Mouse (Mus musculus) spleen, postnatal 10 days (tissue): ENCODE data around the gene Gm20708.
"Not testable (repeated sequence)": the region's sequence is repeated elsewhere in the genome, so short reads cannot be mapped to it uniquely, and the experiment has no call there.

Source experiments
- DNase-seq, 2 experiments: peaks; one replicate each; pipeline ENCODE4 v3.0.0; 2021 to 2022; ENCODE audit warnings: low spot score in 2 of 2

Gm20708 gene

DNA sequence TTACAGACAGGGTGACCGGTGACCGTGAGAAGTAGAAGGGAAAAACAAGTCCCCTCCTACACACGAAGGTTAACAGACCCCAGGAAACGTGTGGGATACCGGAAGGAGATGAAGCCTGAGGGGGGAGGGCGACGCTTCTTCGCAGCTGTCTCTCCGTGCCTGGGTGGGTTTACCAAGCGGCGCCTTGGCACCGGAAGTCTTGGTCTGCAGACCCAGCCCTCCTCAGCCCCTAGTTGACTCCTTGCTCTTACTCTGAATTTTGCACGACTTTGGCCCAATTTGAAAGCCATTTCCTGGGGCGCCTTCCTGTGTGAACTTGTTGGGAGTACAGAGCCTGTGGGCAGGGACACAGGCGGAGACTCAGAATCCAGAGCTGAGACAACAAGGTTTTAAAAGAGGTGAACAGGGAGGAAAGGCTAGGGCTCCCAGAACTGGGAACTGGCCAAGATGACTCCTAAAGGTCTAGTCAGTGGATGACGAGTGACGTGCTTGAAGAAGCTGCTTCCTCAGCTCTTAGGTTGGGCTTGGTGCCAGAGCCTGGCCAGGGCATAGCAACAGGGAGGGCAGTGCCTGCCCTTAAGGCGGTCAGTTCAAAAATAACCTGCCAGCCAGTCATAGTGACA, 28.2 kb upstream of the Gm20708 start:
- peak; percentile 79 to 86 for DNase-seq

DNA sequence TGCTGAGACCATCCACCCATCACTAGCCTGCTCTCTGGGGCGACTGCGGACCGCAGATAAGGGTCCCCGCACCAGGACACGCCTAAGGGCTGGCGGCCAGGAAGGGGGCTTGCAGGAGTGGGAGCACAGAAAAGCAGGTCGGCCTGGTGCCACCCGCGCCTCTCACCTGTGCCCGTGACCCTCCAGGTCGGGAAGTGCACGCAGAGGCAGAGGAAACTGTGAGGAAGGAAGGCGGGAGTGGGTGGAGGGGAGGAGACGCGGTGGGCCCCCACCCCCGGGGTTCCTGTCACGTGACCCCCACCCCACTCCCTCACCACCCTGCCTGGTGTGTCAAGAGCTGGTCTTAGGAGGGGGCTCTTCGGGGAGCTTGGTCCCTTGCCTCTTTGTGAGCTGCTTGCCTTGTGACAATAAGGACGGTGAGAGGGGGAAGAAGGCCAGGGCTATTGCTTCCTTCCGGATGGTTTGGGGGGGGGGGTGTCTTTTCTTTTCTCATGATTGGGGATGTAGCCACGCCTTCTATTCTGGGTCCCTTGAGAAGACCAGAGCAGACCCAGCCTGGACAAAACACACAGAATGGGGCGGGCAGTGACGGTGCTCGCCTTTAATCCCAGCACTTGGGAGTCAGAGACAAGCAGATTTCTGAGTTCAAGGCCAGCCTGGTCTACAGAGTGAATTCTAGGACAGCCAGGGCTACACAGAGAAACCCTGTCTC, 27.3 kb upstream of the Gm20708 start, which contains the start of the genes Tmc8 and Tmc6:
Gene Tmc8 (plus strand): TSS at position 84 of the 712 bp plus-strand sequence.
Gene Tmc6 (minus strand): TSS at position 206 of the 712 bp plus-strand sequence.
- peak; percentile 83 to 86 for DNase-seq

DNA sequence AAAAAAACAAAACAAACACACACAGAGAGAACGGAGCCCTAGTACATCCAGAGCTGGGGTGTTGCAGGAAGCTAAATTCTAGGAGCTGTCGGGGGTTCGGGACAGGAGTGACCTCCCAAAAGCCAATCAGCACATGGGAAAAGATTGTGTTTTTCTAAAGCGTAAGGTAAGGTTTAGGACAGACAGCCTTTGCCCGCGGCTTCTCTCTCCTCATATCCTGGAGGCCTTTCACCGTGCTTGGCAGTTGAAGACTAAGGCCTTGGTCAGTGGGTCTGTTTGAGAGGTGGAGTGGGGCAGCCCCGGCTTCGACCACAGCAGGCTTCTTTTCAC, 26.8 kb upstream of the Gm20708 start:
- DNase-seq = no peak

DNA sequence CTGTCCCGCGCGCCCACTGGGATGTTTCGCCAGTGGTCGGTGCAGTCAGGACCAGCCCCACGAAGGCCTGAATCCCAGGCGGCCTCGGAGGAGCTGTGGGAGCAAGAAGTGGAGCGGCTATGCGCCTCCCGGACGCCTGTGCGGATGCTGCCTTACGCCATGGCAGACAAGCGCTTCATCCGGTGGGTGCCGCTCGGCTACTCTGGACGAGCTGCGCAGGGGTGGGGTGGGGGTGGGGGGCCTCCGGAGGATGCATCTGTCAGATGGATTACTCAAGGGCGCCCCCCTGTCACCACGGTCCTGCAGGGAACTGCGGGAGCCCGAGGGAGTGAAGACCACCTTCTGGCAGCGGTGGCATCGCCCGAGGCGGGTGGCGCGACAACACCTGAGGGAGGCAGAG, 26.4 kb upstream of the Gm20708 start:
- peak; percentile 87 to 88 for DNase-seq

DNA sequence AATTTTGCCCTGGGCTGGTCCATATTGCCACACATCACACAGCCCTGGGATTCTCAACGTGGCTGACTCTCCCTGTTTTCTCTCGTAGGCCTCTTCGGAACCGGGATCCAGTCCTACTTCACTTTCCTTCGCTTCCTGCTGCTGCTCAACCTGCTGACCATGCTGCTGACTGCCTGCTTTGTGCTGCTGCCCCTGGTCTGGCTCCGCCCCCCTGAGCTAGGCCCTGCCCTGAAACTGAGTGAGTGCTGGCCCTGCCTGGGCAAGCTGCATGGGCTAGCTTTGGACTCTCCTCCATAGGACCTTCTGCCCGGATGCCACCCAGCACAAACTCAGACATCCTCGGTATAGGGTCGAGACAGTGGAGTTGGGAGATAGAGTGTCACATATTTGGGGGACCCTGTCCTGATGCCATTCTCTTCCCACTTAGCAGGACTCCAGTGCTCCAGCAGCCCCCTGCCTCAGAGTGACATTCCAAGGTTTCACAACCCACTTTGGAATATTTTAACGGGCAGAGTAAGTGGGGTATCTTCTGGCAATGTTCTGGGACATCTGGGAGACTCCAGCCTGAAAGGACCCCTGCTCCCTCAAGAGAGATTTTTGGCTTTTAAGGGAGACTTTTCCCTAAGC, 25.7 kb upstream of the Gm20708 start:
- DNase-seq = peak; percentile 73 to 86

DNA sequence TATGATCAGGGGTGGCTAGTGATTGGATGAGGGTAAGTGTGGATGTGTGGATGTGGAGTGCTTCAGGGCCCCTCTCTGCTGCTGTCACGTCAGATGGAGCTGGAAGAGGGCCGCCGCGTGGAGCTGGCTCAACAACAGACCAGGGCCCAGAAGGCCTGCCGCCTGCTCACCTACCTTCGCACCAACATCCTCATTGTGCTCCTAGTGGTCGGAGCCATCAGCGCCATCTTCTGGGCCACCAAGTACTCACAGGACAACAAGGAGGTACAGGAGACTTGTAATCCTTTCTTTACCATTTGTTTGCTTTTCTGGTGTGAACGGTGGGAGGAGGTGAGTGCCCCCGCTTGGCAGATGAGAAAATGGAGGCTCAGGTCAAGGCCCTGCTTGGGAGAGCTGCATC, 23.2 kb upstream of the Gm20708 start:
- DNase-seq = peak; percentile 62 to 86

DNA sequence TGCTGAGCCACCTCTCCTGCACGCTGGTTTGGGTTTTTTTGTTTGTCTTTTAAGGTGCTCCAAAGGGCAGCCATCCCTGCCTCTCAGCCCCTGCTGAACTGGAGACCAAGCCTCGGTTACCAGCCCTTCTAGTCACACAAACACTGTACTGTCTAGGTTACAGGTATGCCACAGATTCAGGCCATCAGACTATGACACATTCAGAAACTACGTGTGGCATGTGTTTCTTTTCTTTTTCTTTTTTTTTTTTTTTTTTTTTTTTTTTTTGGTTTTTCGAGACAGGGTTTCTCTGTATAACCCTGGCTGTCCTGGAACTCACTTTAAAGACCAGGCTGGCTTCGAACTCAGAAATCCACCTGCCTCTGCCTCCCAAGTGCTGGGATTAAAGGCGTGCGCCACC, 21.0 kb upstream of the Gm20708 start:
- DNase-seq = not testable (repeated sequence)

DNA sequence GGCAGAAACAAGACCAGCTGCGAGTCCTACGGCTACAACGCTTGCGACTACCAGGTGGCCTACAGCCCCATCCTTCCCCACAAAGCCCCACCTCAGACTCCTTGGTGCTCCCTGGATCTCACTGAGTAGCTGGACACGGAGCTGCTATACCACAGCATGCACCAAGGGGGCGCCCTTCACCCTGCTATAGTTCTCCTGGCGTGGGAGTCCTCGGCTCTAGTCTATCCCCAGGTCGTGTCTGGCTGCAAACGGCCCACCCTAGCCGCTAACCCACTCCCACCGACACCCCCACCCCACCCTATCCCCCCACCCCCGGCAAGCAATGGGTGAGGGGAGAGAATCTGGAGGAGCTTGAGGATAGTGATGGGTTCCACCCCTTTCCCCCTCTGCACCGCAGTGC, 19.2 kb upstream of the Gm20708 start:
- peak; percentile 80 to 86 for DNase-seq

DNA sequence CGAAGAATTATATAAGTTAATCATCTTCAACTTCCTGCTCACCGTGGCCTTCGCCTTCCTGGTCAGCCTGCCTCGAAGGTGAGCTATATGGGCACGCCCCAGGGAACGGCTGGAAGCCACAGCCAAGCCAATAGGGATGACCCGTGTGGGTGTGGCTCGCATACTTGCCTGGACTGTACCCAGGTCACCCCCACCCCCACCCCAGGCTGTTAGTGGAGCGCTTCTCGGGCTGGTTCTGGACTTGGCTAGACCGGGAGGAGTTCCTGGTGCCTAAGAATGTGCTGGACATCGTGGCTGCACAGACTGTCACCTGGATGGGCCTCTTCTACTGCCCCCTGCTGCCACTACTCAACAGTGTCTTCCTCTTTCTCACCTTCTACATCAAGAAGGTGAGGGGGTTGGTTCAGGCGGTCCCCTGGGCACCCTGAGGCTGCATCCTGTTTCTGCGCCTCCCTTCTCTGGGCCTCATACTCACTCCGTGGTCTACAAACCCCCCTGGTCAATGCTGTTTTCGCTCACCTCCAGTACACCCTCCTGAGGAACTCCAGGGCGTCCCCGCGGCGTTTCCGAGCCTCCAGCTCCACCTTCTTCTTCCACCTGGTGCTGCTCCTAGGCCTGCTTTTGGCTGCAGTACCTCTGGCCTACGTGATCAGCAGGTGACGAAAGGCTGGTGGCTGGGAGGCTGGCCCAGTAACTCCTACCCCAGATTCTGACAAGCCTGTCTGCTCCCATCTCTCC, 18.6 kb upstream of the Gm20708 start:
- peak; percentile 51 to 75 for DNase-seq

DNA sequence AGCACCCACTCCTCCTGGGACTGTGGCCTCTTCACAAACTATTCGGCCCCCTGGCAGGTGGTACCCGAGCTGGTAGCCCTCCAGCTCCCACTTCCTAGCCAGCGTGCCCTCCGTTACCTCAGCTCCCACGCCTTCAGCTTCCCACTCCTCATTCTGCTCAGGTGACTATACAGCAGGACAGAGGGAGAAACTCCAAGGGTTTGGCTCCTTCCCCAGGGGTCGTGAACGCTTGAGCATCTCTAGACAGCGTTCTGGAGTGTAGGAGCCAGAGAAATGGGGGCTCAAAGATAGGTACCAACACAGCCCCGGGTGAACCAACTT, 18.1 kb upstream of the Gm20708 start:
- DNase-seq = no peak

DNA sequence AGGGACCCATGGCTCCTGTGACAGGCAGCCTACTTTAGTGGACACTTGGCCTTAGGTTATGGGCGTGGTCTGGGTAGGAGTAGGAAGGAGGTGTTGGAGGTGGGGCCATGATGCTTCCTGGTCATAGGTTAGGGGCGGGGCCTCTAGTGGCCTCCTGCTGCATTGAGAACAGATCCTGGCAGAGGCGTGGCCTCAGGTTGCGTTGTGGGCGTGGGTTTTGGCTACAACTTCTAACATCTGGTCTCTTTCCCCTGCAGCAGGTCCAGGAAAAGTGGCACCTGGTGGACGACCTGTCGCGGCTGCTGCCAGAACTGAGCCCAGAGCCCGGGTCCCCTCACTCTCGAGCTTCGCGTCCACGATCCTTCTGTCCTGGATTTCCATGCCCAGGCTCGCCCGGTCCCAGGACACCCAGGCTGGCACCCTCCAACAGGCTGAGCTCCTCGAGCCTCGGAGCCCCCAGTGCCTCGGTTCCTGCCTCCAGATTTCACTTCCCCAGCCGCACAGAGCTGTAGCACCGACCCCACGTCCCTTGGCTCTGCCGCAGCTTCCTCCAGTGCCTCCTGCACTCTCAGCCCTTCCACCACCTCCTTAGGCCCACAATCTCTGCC, 17.1 kb upstream of the Gm20708 start:
- DNase-seq = peak; percentile 71 to 92

DNA sequence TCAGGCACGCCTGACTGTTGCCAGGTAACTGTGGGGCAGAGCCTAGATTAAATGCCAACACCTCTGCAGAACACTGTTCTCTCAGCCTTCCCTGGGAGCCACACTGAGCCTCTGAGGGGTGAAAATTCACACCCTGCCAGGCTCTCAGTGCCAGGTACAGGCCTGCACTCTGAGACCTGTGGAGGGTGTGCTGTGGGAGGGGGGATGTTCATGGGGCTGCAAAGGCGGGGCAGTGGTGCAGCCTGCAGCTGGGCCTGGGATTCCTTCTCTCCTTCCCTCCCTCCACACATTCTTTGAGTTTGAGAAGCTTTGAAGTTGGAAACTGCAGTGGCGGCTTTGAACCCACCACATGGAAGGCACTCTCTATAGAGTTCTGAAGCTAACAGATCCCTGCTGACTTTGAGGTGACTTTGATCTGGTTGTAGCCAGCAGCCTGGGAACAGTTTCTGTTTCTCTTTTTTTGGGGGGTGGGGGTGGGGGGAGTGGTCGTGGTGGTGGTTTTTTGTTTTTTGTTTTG, 15.4 kb upstream of the Gm20708 start:
- DNase-seq = peak in 1 of 2 experiments; percentile 23

DNA sequence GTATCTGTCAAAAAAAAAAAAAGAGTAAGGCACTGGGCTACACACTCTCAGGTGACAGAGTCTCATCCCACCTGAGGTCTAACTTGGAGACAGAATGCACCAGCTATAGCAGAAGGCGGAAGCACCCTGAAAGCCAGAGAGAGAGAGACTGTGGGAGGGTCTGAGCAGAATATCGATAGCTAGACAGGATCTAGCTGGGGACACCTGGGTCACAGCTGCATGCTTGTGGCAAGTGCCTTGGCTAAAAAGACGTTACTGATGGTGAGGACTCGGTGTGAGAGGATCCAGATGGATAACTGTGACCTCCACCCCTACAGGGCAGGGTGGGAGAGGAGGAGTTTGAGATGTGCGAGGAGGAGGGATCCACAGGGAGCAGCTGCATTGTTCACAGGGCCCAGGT, 12.5 kb upstream of the Gm20708 start:
- DNase-seq = peak; percentile 42 to 50

DNA sequence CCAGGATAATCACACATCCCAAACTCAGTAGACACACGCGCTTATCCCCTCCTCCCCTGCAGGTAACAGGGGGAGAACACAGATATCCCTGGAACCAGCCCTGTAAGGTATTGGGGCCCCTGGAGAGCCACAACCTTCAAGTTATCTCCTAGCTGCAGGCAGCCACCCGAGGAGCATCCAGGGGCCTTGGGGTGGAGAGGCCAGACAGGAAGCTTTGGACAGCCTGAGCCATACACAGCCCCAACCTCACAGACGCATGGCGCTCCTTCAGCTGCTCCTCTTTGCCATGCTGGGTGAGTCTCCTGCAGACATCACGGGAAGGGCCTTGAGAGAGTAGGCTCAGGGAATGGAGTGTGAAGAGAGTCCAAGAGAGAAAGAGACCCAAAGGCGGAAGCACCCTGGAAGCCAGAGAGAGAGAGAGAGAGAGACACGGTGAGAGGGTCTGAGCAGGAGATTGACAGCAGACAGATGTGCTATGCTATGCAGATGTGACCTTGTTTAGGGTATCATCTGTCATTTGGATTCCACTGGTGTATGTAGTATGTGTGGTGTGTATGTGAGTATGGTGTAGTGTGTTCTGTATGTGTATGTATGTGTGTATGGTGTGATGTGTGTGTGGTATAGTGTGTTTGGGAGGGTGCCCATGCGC, 11.8 kb upstream of the Gm20708 start, which contains the start of gene 6030468B19Rik:
Gene 6030468B19Rik (plus strand): TSS at position 150 of the 649 bp plus-strand sequence.
- peak; percentile 77 to 81 for DNase-seq

DNA sequence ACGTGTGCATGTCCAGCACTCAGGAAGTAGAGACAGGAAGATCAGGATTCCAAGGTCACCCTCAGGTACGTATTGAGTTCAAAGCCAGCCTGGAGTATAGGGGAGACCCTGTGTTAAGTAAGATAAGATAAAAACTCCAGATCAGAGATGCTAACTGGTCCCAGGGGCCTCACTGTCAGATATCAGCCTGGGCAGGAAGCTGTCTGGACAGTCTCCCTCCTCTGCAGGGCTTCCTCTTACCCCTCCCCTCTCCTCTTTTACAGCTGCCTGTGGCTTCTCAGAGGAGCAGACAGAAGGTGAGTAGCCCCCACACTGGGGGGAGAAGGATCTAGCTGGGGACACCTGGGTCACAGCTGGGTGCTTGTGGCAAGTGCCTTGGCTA, 11.3 kb upstream of the Gm20708 start:
- peak; percentile 56 to 64 for DNase-seq

DNA sequence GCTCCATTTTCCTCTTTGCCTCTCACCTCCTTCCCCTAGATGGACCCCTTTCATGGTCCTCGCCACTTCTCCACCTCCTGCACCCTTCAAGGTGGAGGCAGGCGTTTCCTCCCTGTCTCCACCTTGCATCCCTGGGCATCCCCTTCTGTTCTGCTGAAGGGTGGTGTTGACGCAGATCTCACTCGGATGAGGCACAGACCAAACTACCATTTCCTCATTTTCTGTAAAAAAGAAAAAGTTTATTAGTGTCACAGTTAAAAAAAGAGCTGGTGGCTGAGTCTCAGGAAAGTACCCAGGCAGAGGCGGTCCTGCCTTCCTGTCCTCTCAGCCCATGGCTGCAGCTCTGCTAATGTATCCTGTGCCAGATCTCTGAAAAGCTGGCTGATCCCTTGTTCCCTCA, 10.3 kb upstream of the Gm20708 start:
- peak in 1 of 2 experiments; percentile 43 for DNase-seq

DNA sequence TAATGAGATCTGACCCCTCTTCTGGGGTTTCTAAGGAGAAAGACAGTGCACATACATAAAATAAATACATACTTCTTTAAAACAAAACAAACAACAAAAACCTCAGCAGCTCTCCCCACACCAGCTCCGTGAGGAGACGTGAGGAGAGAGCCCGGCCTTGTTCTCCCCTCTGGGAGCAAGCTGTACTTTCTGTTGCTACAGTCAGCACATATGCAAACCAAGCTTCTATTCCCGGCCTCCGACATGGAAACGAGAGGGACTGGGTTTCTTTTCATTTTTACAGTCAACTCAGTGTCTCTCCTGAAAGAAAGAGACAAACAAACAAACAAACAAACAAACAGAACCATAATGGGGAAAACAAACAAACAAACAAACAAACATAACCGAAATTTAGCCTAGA, 9.4 kb upstream of the Gm20708 start:
- DNase-seq = no peak

DNA sequence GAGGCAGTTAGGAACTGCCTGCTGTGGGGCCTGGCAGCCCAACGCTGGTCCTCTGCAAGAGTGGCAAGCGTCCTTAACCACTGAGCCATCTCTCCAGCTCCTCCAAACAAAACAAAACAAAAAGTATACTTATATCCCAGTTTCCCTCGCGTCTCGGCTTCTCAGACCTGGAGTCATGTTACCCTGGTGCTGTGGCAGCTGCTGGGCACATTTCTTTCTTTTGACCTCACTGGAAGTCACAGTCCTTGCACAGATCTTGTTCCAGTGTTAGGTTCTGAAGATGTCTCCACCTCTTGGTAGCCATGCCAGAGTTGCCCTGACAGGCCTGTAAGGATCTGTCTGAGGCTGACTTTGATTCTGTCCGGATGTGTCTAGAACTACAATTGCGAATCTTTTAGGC, 7.8 kb upstream of the Gm20708 start:
- no peak for DNase-seq

DNA sequence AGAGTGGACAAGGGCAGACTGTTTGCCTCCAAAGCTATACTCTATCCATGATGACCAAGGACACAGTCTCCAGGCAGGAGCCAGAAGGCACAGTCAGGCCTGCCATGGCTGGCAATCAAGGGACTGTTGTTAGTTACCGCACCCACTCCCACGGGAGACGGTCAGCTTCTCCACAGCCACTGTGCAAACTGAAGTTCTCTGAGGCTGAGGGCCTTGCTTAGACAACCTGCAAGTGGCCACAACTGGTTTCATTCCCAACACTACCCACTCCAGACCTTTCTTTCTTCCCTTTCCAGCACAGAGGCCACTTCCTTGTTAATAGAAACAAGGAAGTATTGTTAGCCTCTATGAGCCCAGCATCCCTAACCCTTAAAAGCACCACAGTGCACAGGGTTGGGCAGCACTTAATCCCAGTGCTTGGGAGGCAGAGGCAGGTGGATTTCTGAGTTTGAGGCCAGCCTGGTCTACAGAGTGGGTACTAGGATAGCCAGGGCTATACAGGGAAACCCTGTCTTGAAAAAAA, 6.2 kb upstream of the Gm20708 start:
- no peak for DNase-seq

DNA sequence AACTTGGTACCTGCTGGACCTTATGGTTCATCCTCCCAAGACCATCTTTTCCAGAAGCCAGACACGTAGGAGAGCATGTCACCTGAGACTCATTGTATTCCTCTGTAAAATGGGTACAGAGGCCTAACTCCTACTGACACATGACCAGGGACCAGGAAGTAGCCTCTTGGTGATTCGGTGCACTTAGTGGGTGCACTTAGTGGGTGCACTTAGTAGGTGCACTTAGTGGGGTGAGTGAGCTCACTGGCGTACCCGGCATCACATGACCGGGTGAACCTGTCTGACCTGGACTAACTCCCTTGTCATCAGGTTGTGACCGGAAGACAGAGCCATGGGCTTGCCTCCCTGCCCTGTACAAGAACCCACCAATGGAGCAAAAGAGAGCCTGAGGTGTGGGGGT, 2.7 kb upstream of the Gm20708 start:
- DNase-seq = no peak
